Mouse (Mus musculus) layer of hippocampus, adult 9-11 months (tissue): ENCODE data around the gene Vmn1r200.
A peak's percentile ranks its signal among the peaks of the same experiment; 100 is the strongest.

ENCODE experiments used
- DNase-seq: peaks from one replicate; pipeline ENCODE4 v3.0.0; 2022

Vmn1r200 gene

GRCm38 (mm10) chr13:22390073-22390472 lies at the start of gene Vmn1r200:
TSS of gene Vmn1r200 (plus strand) at chr13:22390373.
- no peak for DNase-seq

GRCm38 (mm10) chr13:22350064-22350463 lies 40.1 kb upstream of the Vmn1r200 start, which contains the start of gene Vmn1r198:
TSS of gene Vmn1r198 (plus strand) at chr13:22350364.
- no peak for DNase-seq

- no peak for DNase-seq
Observed at GRCm38 (mm10) chr13:22350813-22351212, 39.4 kb upstream of the Vmn1r200 start.

GRCm38 (mm10) chr13:22379518-22379917 lies 10.7 kb upstream of the Vmn1r200 start, which contains the start of gene Vmn1r199:
TSS of gene Vmn1r199 (plus strand) at chr13:22379818.
- no peak for DNase-seq

- DNase-seq, result peak; percentile 75
Observed at GRCm38 (mm10) chr13:22381128-22381527, 9.0 kb upstream of the Vmn1r200 start.

GRCm38 (mm10) chr13:22383401-22383800 lies 6.8 kb upstream of the Vmn1r200 start:
- no peak for DNase-seq

- no peak for DNase-seq
Observed at GRCm38 (mm10) chr13:22387050-22387449, 3.1 kb upstream of the Vmn1r200 start.

- DNase-seq, result peak; percentile 45
Observed at GRCm38 (mm10) chr13:22402978-22403377, 12.8 kb downstream of the Vmn1r200 start.
